Mouse (Mus musculus): ENCODE results near the gene Raet1e.

GRCm38 (mm10) chr10:22274445-22275057 lies 116.2 kb downstream of the Raet1e start:
- no peak for TF ChIP-seq POLR2A (IDR thresholded peaks at IDR 0.05; ENCODE audit: low read depth, low read length)
- TF ChIP-seq ZKSCAN1 (IDR thresholded peaks at IDR 0.05; ENCODE audit: borderline replicate concordance, low read depth, low read length) = no peak
- no peak for TF ChIP-seq CTCF (conservative IDR thresholded peaks at IDR 0.05 in 1 of 2, IDR thresholded peaks at IDR 0.05 in 1 of 2; ENCODE audit: low read depth in 2 of 2, low read length in 2 of 2)
- TF ChIP-seq ZNF384 (IDR thresholded peaks at IDR 0.05; ENCODE audit: low read depth, low read length) = no peak
- no peak for TF ChIP-seq KAT2A (IDR thresholded peaks at IDR 0.05; ENCODE audit: insufficient replicate concordance, low read length)
- no peak for TF ChIP-seq TCF12 (IDR thresholded peaks at IDR 0.05; ENCODE audit: low read depth, low read length)
- no peak for TF ChIP-seq ZMIZ1 (IDR thresholded peaks at IDR 0.05; ENCODE audit: low read depth, low read length)
- TF ChIP-seq MYC (IDR thresholded peaks at IDR 0.05; ENCODE audit: low read depth, low read length) = no peak
- TF ChIP-seq EP300 (IDR thresholded peaks at IDR 0.05; ENCODE audit: low read length) = no peak
- TF ChIP-seq POLR2AphosphoS2 (IDR thresholded peaks at IDR 0.05; ENCODE audit: low read depth, low read length) = no peak

All from CH12.LX (cell line).